Mouse (Mus musculus): ENCODE results near the gene Atrnl1. TPM values are rescaled to one million over a fixed set of nuclear protein-coding genes. Genes with fewer than 3 reads are reported as not detected.
A peak's percentile ranks its signal among the peaks of the same experiment; 100 is the strongest.

The Atrnl1 gene
- polyA plus RNA-seq, 1 experiment from 2014 or later: 7.8 TPM

- no peaks in the 10 kb centered on the region for H3K36me3 ChIP-seq (replicated peaks; ENCODE audit: control insufficient read depth, insufficient read depth, low read depth, low read length)
- ATAC-seq (replicated peaks; ENCODE audit: insufficient number of reproducible peaks, low FRiP score, low TSS enrichment, low read depth): peak; percentile 84
- 11% methylated on average over 15 of the region's 15 CpGs for WGBS
- no peaks in the 10 kb centered on the region for H3K27me3 ChIP-seq (ENCODE audit: control insufficient read depth, insufficient read depth, low read length)
- H3K4me1 ChIP-seq (ENCODE audit: control insufficient read depth, insufficient read depth, low read length): no peaks in the 10 kb centered on the region; the same call in 1 of the 2 replicates
- DNase-seq (ENCODE audit: low spot score): peak; percentile 85
- H3K9me3 ChIP-seq (replicated peaks; ENCODE audit: control insufficient read depth, low read length): no peaks in the 10 kb centered on the region
- H3K9ac ChIP-seq (replicated peaks; ENCODE audit: low read length): no peak overlapping the region
- no peak overlapping the region for H3K4me3 ChIP-seq (ENCODE audit: low read depth, low read length)
- H3K27ac ChIP-seq (replicated peaks; ENCODE audit: low read depth, low read length): 0 out of 2 replicates have a peak overlapping the region, but pooled peaks have one; percentile 20
- peak overlapping the region; percentile 27 for H3K4me2 ChIP-seq (ENCODE audit: low read depth, low read length)
Measured at GRCm38 (mm10) chr19:58060854-58061358, 450.1 kb downstream of the Atrnl1 start.

DNA sequence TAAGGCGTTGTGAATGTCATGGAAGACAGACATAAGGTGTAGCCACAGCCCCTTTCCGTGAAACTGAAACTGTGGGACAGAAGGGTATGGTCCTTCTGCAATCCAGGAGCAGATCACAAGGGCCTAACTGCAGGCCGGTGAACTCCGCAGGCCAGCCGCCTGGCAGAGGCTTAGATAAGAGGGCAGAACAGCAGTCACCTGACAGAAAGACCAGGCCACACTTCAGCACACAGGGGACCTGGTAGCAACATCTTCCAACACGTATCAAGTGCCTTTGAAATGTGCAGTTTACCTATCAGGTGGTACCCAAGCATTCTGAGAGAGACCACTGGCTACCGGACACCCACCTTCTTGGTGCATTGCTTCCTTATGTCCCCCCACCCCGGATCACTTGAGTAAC, 451.1 kb downstream of the Atrnl1 start:
- ATAC-seq (replicated peaks; ENCODE audit: insufficient number of reproducible peaks, low FRiP score, low TSS enrichment, low read depth) (no peak), DNase-seq (ENCODE audit: low spot score) (no peak)
- no peak overlapping the region for H3K4me3 ChIP-seq (ENCODE audit: low read depth, low read length)
- no peaks in the 10 kb centered on the region; the same call in 1 of the 2 replicates for H3K4me1 ChIP-seq (ENCODE audit: control insufficient read depth, insufficient read depth, low read length)
- no peaks in the 10 kb centered on the region for H3K9me3 ChIP-seq (replicated peaks; ENCODE audit: control insufficient read depth, low read length)
- no peak overlapping the region for H3K9ac ChIP-seq (replicated peaks; ENCODE audit: low read length)
- 79% methylated on average over 8 of the region's 8 CpGs for WGBS
- H3K4me2 ChIP-seq (ENCODE audit: low read depth, low read length): no peak overlapping the region
- no peaks in the 10 kb centered on the region for H3K27me3 ChIP-seq (ENCODE audit: control insufficient read depth, insufficient read depth, low read length)
- H3K27ac ChIP-seq (replicated peaks; ENCODE audit: low read depth, low read length): no peak overlapping the region
- no peaks in the 10 kb centered on the region for H3K36me3 ChIP-seq (replicated peaks; ENCODE audit: control insufficient read depth, insufficient read depth, low read depth, low read length)

DNA sequence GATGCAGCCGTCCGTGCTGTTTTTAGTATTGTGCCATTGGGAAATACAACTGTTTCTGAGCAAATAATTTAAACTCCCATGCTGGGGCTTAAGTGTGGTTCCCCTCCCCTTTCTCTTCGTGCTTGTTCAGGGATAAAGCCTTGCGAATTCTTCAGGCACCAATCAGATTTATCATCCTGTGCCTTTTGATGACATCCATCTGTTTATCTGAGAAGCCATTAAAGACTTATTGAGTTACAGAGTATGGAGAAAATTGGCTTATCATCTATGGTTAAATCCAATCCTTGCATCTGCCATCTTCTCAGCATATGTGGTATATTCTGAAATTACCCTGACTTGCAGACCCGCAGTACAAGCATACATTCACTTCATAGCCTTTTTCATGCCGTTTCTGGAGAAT, 452.7 kb downstream of the Atrnl1 start:
- no peak for DNase-seq (ENCODE audit: low spot score)
- WGBS: 31% methylated on average over 6 of the region's 6 CpGs
- Histone ChIP-seq H3K9ac (replicated peaks; ENCODE audit: low read length) (no peak overlapping the region), H3K4me2 (ENCODE audit: low read depth, low read length) (no peak overlapping the region), H3K27me3 (ENCODE audit: control insufficient read depth, insufficient read depth, low read length) (no peaks in the 10 kb centered on the region), H3K36me3 (replicated peaks; ENCODE audit: control insufficient read depth, insufficient read depth, low read depth, low read length) (no peaks in the 10 kb centered on the region), H3K4me1 (ENCODE audit: control insufficient read depth, insufficient read depth, low read length) (no peaks in the 10 kb centered on the region; the same call in 1 of the 2 replicates), H3K4me3 (ENCODE audit: low read depth, low read length) (no peak overlapping the region), H3K27ac (replicated peaks; ENCODE audit: low read depth, low read length) (no peak overlapping the region), H3K9me3 (replicated peaks; ENCODE audit: control insufficient read depth, low read length) (no peaks in the 10 kb centered on the region)
- no peak for ATAC-seq (replicated peaks; ENCODE audit: insufficient number of reproducible peaks, low FRiP score, low TSS enrichment, low read depth)

- no peaks in the 10 kb centered on the region; the same call in 1 of the 2 replicates for H3K4me1 ChIP-seq (ENCODE audit: control insufficient read depth, insufficient read depth, low read length)
- no peak for ATAC-seq (replicated peaks; ENCODE audit: insufficient number of reproducible peaks, low FRiP score, low TSS enrichment, low read depth)
Measured at GRCm38 (mm10) chr19:58064116-58065000, 453.5 kb downstream of the Atrnl1 start.

GRCm38 (mm10) chr19:58065001-58065314, 454.1 kb downstream of the Atrnl1 start:
- no peak overlapping the region for H3K9ac ChIP-seq (replicated peaks; ENCODE audit: low read length)
- no peak overlapping the region for H3K4me3 ChIP-seq (ENCODE audit: low read depth, low read length)
- H3K27me3 ChIP-seq (ENCODE audit: control insufficient read depth, insufficient read depth, low read length): no peaks in the 10 kb centered on the region
- no peaks in the 10 kb centered on the region; the same call in 1 of the 2 replicates for H3K4me1 ChIP-seq (ENCODE audit: control insufficient read depth, insufficient read depth, low read length)
- H3K36me3 ChIP-seq (replicated peaks; ENCODE audit: control insufficient read depth, insufficient read depth, low read depth, low read length): no peaks in the 10 kb centered on the region
- DNase-seq (ENCODE audit: low spot score) (no peak), ATAC-seq (replicated peaks; ENCODE audit: insufficient number of reproducible peaks, low FRiP score, low TSS enrichment, low read depth) (no peak)
- H3K9me3 ChIP-seq (replicated peaks; ENCODE audit: control insufficient read depth, low read length): no peaks in the 10 kb centered on the region
- no peak overlapping the region for H3K27ac ChIP-seq (replicated peaks; ENCODE audit: low read depth, low read length)
- 75% methylated on average over 5 of the region's 5 CpGs for WGBS
- no peak overlapping the region for H3K4me2 ChIP-seq (ENCODE audit: low read depth, low read length)

More at GRCm38 (mm10) chr19:58064116-58065000, 453.5 kb downstream of the Atrnl1 start:
- Histone ChIP-seq H3K36me3 (replicated peaks; ENCODE audit: control insufficient read depth, insufficient read depth, low read depth, low read length) (no peaks in the 10 kb centered on the region), H3K9ac (replicated peaks; ENCODE audit: low read length) (no peak overlapping the region), H3K4me3 (ENCODE audit: low read depth, low read length) (no peak overlapping the region), H3K4me2 (ENCODE audit: low read depth, low read length) (no peak overlapping the region), H3K27me3 (ENCODE audit: control insufficient read depth, insufficient read depth, low read length) (no peaks in the 10 kb centered on the region), H3K9me3 (replicated peaks; ENCODE audit: control insufficient read depth, low read length) (no peaks in the 10 kb centered on the region), H3K27ac (replicated peaks; ENCODE audit: low read depth, low read length) (no peak overlapping the region)
- DNase-seq (ENCODE audit: low spot score): no peak
- WGBS: 39% methylated on average over 16 of the region's 16 CpGs

DNA sequence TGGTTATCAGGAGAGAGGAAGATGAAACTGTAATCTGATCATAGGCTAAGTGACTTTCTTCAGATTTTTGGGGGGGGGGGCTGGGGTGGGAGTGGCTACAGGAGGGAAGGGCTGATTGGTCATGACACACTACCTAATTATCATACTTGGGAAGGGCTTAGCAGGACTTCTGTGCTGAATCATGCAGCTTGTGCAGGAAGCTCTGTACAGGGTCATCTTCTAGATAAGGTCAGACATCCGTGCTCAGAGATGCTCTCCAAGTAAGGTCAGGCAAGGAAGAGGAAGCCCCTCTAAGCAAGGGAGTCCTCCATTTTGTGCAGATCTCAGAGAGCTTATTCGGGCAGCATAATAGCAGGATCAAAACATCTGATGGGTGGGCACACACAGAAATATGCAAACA, 454.7 kb downstream of the Atrnl1 start:
- no peak for DNase-seq (ENCODE audit: low spot score)
- Histone ChIP-seq H3K4me1 (ENCODE audit: control insufficient read depth, insufficient read depth, low read length) (no peaks in the 10 kb centered on the region; the same call in 1 of the 2 replicates), H3K36me3 (replicated peaks; ENCODE audit: control insufficient read depth, insufficient read depth, low read depth, low read length) (no peaks in the 10 kb centered on the region), H3K9ac (replicated peaks; ENCODE audit: low read length) (no peak overlapping the region), H3K27ac (replicated peaks; ENCODE audit: low read depth, low read length) (no peak overlapping the region), H3K9me3 (replicated peaks; ENCODE audit: control insufficient read depth, low read length) (no peaks in the 10 kb centered on the region), H3K27me3 (ENCODE audit: control insufficient read depth, insufficient read depth, low read length) (no peaks in the 10 kb centered on the region), H3K4me2 (ENCODE audit: low read depth, low read length) (no peak overlapping the region), H3K4me3 (ENCODE audit: low read depth, low read length) (no peak overlapping the region)
- WGBS: 80% methylated on average over 2 of the region's 2 CpGs
- no peak for ATAC-seq (replicated peaks; ENCODE audit: insufficient number of reproducible peaks, low FRiP score, low TSS enrichment, low read depth)

DNA sequence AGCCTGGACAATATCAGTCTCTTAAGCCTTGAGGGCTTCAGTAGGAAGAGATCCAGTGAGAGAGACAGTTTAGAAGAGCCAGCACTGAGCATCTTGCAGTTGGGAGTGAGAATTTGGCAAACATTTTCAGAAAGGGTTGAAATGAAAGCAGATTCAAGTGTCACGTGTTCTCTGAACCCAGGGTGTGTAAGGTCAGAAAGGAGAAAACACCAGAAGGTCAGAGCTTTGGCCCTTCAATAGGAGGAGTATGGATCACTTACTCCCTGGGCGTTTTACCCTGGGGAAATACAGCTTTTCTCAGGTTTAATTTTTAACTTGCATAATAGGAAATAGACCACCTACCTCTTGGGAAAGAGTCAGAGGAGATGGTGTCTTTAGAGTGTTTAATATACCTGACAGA, 457.3 kb downstream of the Atrnl1 start:
- Histone ChIP-seq H3K4me1 (ENCODE audit: control insufficient read depth, insufficient read depth, low read length) (no peaks in the 10 kb centered on the region; the same call in 1 of the 2 replicates), H3K9ac (replicated peaks; ENCODE audit: low read length) (no peak overlapping the region), H3K9me3 (replicated peaks; ENCODE audit: control insufficient read depth, low read length) (no peaks in the 10 kb centered on the region), H3K36me3 (replicated peaks; ENCODE audit: control insufficient read depth, insufficient read depth, low read depth, low read length) (no peaks in the 10 kb centered on the region), H3K27ac (replicated peaks; ENCODE audit: low read depth, low read length) (no peak overlapping the region), H3K4me3 (ENCODE audit: low read depth, low read length) (no peak overlapping the region), H3K4me2 (ENCODE audit: low read depth, low read length) (no peak overlapping the region), H3K27me3 (ENCODE audit: control insufficient read depth, insufficient read depth, low read length) (no peaks in the 10 kb centered on the region)
- 70% methylated on average over 2 of the region's 2 CpGs for WGBS
- DNase-seq (ENCODE audit: low spot score): no peak
- no peak for ATAC-seq (replicated peaks; ENCODE audit: insufficient number of reproducible peaks, low FRiP score, low TSS enrichment, low read depth)

DNA sequence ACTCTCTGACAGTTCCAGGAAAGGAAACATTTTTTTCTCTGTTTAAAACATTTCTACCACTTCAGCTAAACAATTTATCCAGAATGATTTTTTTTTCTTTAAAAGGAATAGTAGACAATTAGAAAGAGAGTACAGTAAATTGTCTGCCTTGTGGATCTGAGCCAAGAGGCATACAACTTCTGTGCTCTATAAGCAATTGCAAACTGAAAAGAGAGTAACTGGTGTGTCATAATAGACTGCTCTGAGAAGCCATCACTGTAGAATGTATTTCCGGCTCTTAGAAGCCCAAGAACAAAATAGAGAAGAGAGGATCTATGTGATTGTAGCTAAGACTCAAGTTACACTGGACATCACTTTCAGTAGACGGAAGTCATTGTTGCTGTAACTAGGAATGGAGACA, 458.1 kb downstream of the Atrnl1 start:
- Histone ChIP-seq H3K4me1 (ENCODE audit: control insufficient read depth, insufficient read depth, low read length) (no peaks in the 10 kb centered on the region), H3K36me3 (replicated peaks; ENCODE audit: control insufficient read depth, insufficient read depth, low read depth, low read length) (no peaks in the 10 kb centered on the region), H3K4me3 (ENCODE audit: low read depth, low read length) (no peak overlapping the region), H3K4me2 (ENCODE audit: low read depth, low read length) (no peak overlapping the region), H3K9me3 (replicated peaks; ENCODE audit: control insufficient read depth, low read length) (no peaks in the 10 kb centered on the region), H3K27me3 (ENCODE audit: control insufficient read depth, insufficient read depth, low read length) (no peaks in the 10 kb centered on the region), H3K9ac (replicated peaks; ENCODE audit: low read length) (no peak overlapping the region), H3K27ac (replicated peaks; ENCODE audit: low read depth, low read length) (no peak overlapping the region)
- 84% methylated on average over 2 of the region's 2 CpGs for WGBS
- no peak for DNase-seq (ENCODE audit: low spot score)
- ATAC-seq (replicated peaks; ENCODE audit: insufficient number of reproducible peaks, low FRiP score, low TSS enrichment, low read depth): no peak
